Mouse (Mus musculus) liver, embryonic 15.5 days (tissue): Measurements from ENCODE around the gene Zfp697. TPM values are rescaled to one million over a fixed set of nuclear protein-coding genes. Genes with fewer than 3 reads are reported as not detected.
A peak's percentile ranks its signal among the peaks of the same experiment; 100 is the strongest.
"Not testable (repeated sequence)": the region's sequence is repeated elsewhere in the genome, so short reads cannot be mapped to it uniquely, and the experiment has no call there.

Experiments
- ATAC-seq: fragments of 200-750 bp; cut with Nextera tagmentation; 2 replicates; pipeline ENCODE4 v1.8.0; 2017; ENCODE audit warnings: moderate number of reproducible peaks, mild to moderate bottlenecking, moderate library complexity; ENCODE audit not compliant: insufficient read depth
- H3K27ac ChIP-seq: fragments of 300-500 bp; sonication (generic); replicated peaks from 2 replicates; pipeline ENCODE4 v1.5.1; 2015; ENCODE audit warnings: mild to moderate bottlenecking, inconsistent platforms
- H3K27me3 ChIP-seq: fragments of 300-500 bp; sonication (generic); 2 replicates; pipeline ENCODE4 v1.6.1; 2015; ENCODE audit warnings: mild to moderate bottlenecking, inconsistent platforms
- H3K36me3 ChIP-seq: fragments of 300-500 bp; sonication (generic); replicated peaks from 2 replicates; pipeline ENCODE4 v1.6.1; 2015; ENCODE audit warnings: moderate library complexity, mild to moderate bottlenecking, inconsistent platforms
- H3K4me1 ChIP-seq: fragments of 300-500 bp; sonication (generic); replicated peaks from 2 replicates; pipeline ENCODE4 v1.6.1; 2015; ENCODE audit warnings: inconsistent platforms
- H3K4me2 ChIP-seq: fragments of 300-500 bp; sonication (generic); 2 replicates; pipeline ENCODE4 v1.6.1; 2015; ENCODE audit warnings: moderate library complexity, mild to moderate bottlenecking, inconsistent platforms
- H3K4me3 ChIP-seq: fragments of 300-500 bp; sonication (generic); replicated peaks from 2 replicates; pipeline ENCODE4 v1.5.1; 2015; ENCODE audit warnings: mild to moderate bottlenecking, inconsistent platforms
- H3K9ac ChIP-seq: fragments of 300-500 bp; sonication (generic); 2 replicates; pipeline ENCODE4 v1.6.1; 2015; ENCODE audit warnings: moderate library complexity, mild to moderate bottlenecking, inconsistent platforms
- H3K9me3 ChIP-seq: fragments of 300-500 bp; sonication (generic); replicated peaks from 2 replicates; pipeline ENCODE4 v1.6.1; 2016; ENCODE audit warnings: inconsistent platforms
- WGBS: fragments of 180-500 bp; shearing (Covaris S2); methylation state at CpG from one replicate; pipeline ENCODE4 v1.1.7; 2015; ENCODE audit warnings: mixed read lengths; ENCODE audit not compliant: insufficient replicate concordance; 5-methylcytosine and 5-hydroxymethylcytosine counted together
- polyA plus RNA-seq: library from polyadenylated mRNA; unstranded; fragments of >200 nt; fragmentation: Nextera tagmentation; extraction: Ambion mirVana; gene quantifications from 2 replicates; pipeline ENCODE4 v1.2.1, GENCODE M21; 2015

Zfp697 gene
- polyA plus RNA-seq, result 1.9 and 2.1 TPM in 2 replicates

DNA sequence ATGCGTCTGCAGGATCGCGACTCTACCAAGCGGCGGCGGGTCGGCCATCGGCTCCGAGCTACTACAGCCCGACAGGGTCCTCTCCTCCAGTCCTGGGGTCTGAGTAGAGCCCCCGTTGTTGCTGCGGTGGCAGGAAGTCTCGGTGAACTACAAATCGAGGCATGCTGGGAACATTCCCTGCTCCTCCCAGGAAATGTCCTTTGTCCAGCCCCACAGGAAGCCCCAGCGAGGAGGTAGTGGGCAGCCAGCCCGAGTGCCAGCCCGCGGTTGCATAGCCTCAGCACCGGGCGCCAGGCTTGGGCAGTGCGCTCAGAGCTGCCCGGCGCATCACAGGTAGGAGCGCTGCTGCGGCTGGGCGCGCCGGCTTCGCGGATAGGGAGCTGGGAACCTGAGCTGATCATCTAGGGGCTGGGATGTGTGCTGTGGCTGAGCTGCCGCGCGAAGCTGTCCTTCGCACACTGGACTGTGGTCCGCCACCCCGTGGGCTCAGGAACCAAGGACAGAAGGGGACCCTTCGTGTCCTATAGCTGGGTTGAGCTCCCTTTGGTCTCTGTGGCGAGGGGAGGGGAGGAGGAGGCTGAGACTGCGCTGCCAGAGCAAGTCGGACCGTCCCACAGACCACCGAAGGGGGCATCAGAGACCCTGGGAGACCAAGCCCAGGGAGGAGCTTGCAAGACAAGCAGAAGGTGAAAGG, at the start of gene Zfp697:
Gene Zfp697, plus strand, starts transcription at position 216 of the 694 bp plus-strand sequence.
- Histone ChIP-seq H3K27ac (no peak within 1 kb of the TSS), H3K4me1 (0 out of 2 replicates have a peak, but pooled peaks cover 2% of the 10 kb centered on the region), H3K4me3 (peak within 1 kb of the TSS; percentile 58), H3K27me3 (peaks cover 45% of the 10 kb centered on the region), H3K9me3 (no peaks in the 10 kb centered on the region), H3K4me2 (peak within 1 kb of the TSS; percentile 56), H3K36me3 (no peaks in the 10 kb centered on the region), H3K9ac (peak within 1 kb of the TSS; percentile 37; the same call in 1 of the 2 replicates)
- peak; percentile 70; the same call in 1 of the 2 replicates for ATAC-seq
- WGBS, result 1% methylated on average over 42 of the region's 42 CpGs

DNA sequence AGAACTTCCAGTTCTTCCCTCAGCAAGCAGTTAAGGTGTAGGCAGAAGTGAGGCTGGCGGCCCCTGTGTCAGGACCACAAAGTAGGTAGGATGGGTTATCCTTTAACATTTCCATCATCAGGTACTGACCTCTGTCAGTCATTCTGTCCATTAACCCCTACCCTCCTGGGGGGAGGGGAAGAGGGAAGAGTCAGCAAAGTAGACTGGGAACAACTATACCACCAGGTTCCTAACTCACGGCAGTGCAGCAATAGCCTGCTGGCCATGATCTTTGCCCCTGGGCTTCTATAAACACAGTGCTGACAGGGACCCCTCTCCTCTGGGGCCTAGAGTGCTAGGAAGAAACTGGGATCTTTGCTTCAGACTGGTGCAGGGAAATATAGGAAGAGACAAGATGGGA, 48.3 kb upstream of the Zfp697 start:
- no peak overlapping the region for H3K4me3 ChIP-seq
- no peaks in the 10 kb centered on the region for H3K9me3 ChIP-seq
- no peak overlapping the region; the same call in 1 of the 2 replicates for H3K4me2 ChIP-seq
- ATAC-seq, result peak; percentile 49
- 65% methylated on average over 2 of the region's 2 CpGs for WGBS
- no peak overlapping the region for H3K27ac ChIP-seq
- H3K9ac ChIP-seq, result no peak overlapping the region
- H3K36me3 ChIP-seq, result peaks cover 13% of the 10 kb centered on the region; the same call in 1 of the 2 replicates
- H3K27me3 ChIP-seq, result no peaks in the 10 kb centered on the region
- H3K4me1 ChIP-seq, result peaks cover 52% of the 10 kb centered on the region

GRCm38 (mm10) chr3:98335331-98335730, 46.9 kb upstream of the Zfp697 start:
- Histone ChIP-seq H3K9ac (no peak overlapping the region), H3K36me3 (peaks cover 9% of the 10 kb centered on the region; the same call in 1 of the 2 replicates), H3K9me3 (no peaks in the 10 kb centered on the region), H3K4me3 (no peak overlapping the region), H3K27me3 (no peaks in the 10 kb centered on the region), H3K4me2 (peak overlapping the region; percentile 32; the same call in 1 of the 2 replicates), H3K27ac (no peak overlapping the region), H3K4me1 (peaks cover 63% of the 10 kb centered on the region)
- ATAC-seq, result no peak

GRCm38 (mm10) chr3:98335886-98336285, 46.4 kb upstream of the Zfp697 start:
- Histone ChIP-seq H3K9me3 (no peaks in the 10 kb centered on the region), H3K4me3 (no peak overlapping the region), H3K27ac (0 out of 2 replicates have a peak overlapping the region, but pooled peaks have one; percentile 19), H3K9ac (no peak overlapping the region), H3K4me2 (peak overlapping the region; percentile 32), H3K4me1 (peaks cover 64% of the 10 kb centered on the region), H3K36me3 (peaks cover 9% of the 10 kb centered on the region; the same call in 1 of the 2 replicates), H3K27me3 (no peaks in the 10 kb centered on the region)
- 23% methylated on average over 7 of the region's 7 CpGs for WGBS
- no peak for ATAC-seq

- no peak overlapping the region for H3K9ac ChIP-seq
- 63% methylated on average over 22 of the region's 22 CpGs for WGBS
- peaks cover 9% of the 10 kb centered on the region; the same call in 1 of the 2 replicates for H3K36me3 ChIP-seq
- H3K27me3 ChIP-seq, result no peaks in the 10 kb centered on the region
- H3K4me2 ChIP-seq, result peak overlapping the region; percentile 88
- no peak for ATAC-seq
- no peak overlapping the region for H3K27ac ChIP-seq
- no peaks in the 10 kb centered on the region for H3K9me3 ChIP-seq
- peaks cover 64% of the 10 kb centered on the region for H3K4me1 ChIP-seq
- peak overlapping the region; percentile 68 for H3K4me3 ChIP-seq
Observed at GRCm38 (mm10) chr3:98336661-98337654, 45.3 kb upstream of the Zfp697 start.

DNA sequence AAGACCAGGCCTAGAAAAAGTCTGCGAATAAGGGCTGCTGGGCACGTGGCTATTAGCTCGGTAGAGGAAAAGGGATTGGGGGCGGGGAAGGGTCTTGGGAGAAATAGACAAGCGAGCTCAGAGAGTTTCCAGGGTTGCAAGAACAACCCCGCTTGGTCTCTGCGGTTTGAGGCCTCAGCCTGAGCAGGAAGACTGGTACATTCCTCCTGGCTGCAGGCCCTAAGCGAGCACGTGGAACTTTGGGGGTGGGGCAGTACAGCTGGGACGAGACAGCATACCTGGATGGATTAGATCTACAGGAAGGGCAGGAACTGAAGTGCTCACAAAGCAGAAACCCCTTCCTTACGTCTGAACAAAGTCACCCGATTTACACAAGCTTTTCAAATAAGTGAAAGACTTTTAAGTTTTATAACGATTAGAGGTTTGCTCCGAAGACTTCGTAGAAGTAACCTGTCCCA, 43.6 kb upstream of the Zfp697 start:
- H3K9ac ChIP-seq, result peak overlapping the region; percentile 51
- WGBS, result 1% methylated on average over 15 of the region's 15 CpGs
- peaks cover 57% of the 10 kb centered on the region for H3K4me1 ChIP-seq
- H3K4me3 ChIP-seq, result peak overlapping the region; percentile 68
- H3K27ac ChIP-seq, result peak overlapping the region; percentile 64
- peak overlapping the region; percentile 88 for H3K4me2 ChIP-seq
- peak; percentile 41; the same call in 1 of the 2 replicates for ATAC-seq
- no peaks in the 10 kb centered on the region for H3K36me3 ChIP-seq
- no peaks in the 10 kb centered on the region for H3K9me3 ChIP-seq
- H3K27me3 ChIP-seq, result no peaks in the 10 kb centered on the region

DNA sequence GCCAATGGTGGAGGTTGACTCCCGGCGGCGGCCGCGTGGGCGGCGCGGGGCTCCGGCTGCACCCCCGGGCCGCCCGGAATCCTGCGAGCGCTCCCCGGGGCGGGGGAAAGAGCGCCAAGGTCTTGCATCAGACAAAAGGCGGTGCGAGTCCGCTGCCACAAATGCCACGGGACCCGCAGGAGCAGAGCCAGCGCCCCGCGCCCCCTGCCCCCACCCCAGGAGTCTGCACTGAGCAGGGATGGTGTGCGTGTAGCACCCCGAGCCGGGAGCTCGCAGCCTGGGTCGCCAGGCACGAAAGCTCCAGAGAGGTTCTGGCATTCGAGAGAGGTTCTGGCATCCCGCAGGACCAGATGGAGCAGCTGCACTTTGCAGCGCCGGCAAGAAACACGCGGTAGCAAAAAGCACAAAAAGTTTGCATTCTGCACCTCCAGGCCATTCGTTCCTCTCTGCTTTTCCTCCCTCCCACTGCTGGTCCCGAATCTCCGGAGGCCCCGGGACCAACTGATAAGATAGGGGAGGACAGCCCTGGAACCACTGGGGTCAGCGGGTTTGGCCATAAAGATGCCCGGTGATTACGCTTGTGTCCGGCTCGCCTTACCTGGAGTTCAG, 43.1 kb upstream of the Zfp697 start:
- peak overlapping the region; percentile 88 for H3K4me2 ChIP-seq
- ATAC-seq, result peak; percentile 45
- WGBS, result under 1% methylated on average over 46 of the region's 46 CpGs
- peak overlapping the region; percentile 64 for H3K27ac ChIP-seq
- H3K4me3 ChIP-seq, result peak overlapping the region; percentile 68
- H3K27me3 ChIP-seq, result no peaks in the 10 kb centered on the region
- peak overlapping the region; percentile 51 for H3K9ac ChIP-seq
- no peaks in the 10 kb centered on the region for H3K36me3 ChIP-seq
- no peaks in the 10 kb centered on the region for H3K9me3 ChIP-seq
- H3K4me1 ChIP-seq, result peaks cover 57% of the 10 kb centered on the region

GRCm38 (mm10) chr3:98339706-98340109, 42.6 kb upstream of the Zfp697 start, which contains the start of gene Phgdh:
Phgdh (minus strand) TSS chr3:98339990.
- Histone ChIP-seq H3K4me3 (peak within 1 kb of the TSS; percentile 68), H3K4me1 (peaks cover 54% of the 10 kb centered on the region), H3K27ac (peak within 1 kb of the TSS; percentile 64), H3K4me2 (peak within 1 kb of the TSS; percentile 88), H3K9ac (peak within 1 kb of the TSS; percentile 51)
- H3K36me3 ChIP-seq, H3K9me3 ChIP-seq, H3K27me3 ChIP-seq: not testable (repeated sequence)
- peak; percentile 49 for ATAC-seq
- 3% methylated on average over 10 of the region's 10 CpGs for WGBS

DNA sequence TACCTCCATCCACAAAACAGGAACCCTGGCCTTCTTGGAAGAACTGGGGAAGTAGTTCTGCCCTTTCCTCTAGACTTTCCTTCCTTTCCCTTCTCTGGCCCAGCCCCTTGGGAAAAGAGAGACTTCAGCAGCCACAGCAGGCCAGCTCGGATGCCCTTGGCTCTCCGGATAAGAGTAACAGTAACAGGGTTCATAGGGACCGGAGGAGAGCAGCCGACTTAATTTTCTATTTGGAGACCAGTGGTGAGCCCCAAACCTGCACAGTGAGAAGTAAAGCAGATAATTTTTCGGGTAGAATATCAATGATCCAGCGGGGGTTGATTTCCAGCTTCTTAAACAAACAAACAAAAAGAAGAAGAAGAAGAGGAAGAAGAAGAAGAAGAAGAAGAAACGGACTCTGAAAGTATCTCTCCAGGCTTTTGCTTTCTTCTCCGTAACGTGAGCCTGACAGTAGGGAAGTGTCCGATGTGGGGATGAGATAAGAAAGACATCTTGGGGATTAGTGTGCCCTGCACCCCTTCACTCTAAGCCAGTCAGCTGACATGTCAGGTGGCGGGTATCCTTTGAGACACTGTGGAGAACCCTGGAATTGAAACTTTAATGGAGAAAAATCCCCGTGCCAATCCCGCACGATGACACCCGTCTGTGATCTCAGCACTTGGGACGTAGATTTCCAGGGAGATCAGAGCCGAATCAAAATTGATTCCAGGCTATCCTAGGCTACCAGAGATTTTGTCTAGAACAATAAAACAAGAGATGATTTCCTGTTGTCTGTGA, 41.3 kb upstream of the Zfp697 start:
- no peaks in the 10 kb centered on the region for H3K27me3 ChIP-seq
- no peak overlapping the region for H3K27ac ChIP-seq
- no peaks in the 10 kb centered on the region for H3K36me3 ChIP-seq
- H3K9ac ChIP-seq, result no peak overlapping the region
- H3K4me2 ChIP-seq, result no peak overlapping the region
- H3K4me3 ChIP-seq, result no peak overlapping the region
- no peak for ATAC-seq
- WGBS, result 64% methylated on average over 17 of the region's 17 CpGs
- H3K4me1 ChIP-seq, result peaks cover 41% of the 10 kb centered on the region
- H3K9me3 ChIP-seq, result no peaks in the 10 kb centered on the region

GRCm38 (mm10) chr3:98343235-98343634, 39.0 kb upstream of the Zfp697 start:
- no peaks in the 10 kb centered on the region for H3K9me3 ChIP-seq
- H3K27ac ChIP-seq, result no peak overlapping the region
- H3K27me3 ChIP-seq, result no peaks in the 10 kb centered on the region
- H3K4me1 ChIP-seq, result peaks cover 19% of the 10 kb centered on the region
- no peak overlapping the region for H3K4me3 ChIP-seq
- no peak overlapping the region for H3K9ac ChIP-seq
- no peak overlapping the region for H3K4me2 ChIP-seq
- 73% methylated on average over 3 of the region's 3 CpGs for WGBS
- no peak for ATAC-seq
- no peaks in the 10 kb centered on the region for H3K36me3 ChIP-seq
